Mouse (Mus musculus) neural tube, embryonic 14.5 days (tissue): ENCODE data around the gene Klhl12. TPM values are rescaled to one million over a fixed set of nuclear protein-coding genes. Genes with fewer than 3 reads are reported as not detected.
"Not testable (repeated sequence)": the region's sequence is repeated elsewhere in the genome, so short reads cannot be mapped to it uniquely, and the experiment has no call there.

Source experiments
- ATAC-seq: fragments of 200-750 bp; cut with Nextera tagmentation; 2 replicates; pipeline ENCODE4 v1.8.0; 2017; ENCODE audit warnings: low read depth, mild to moderate bottlenecking, moderate TSS enrichment, moderate library complexity
- H3K27ac ChIP-seq: fragments of 300-500 bp; sonication (generic); 2 replicates; pipeline ENCODE4 v1.5.1; 2014; ENCODE audit warnings: low read depth, mild to moderate bottlenecking, control low read depth, low read length, moderate library complexity, mixed read lengths
- H3K27me3 ChIP-seq: fragments of 300-500 bp; sonication (generic); 2 replicates; pipeline ENCODE4 v1.6.1; 2014; ENCODE audit warnings: low read length; ENCODE audit not compliant: control insufficient read depth, insufficient read depth
- H3K36me3 ChIP-seq: fragments of 300-500 bp; sonication (generic); 2 replicates; pipeline ENCODE4 v1.6.1; 2014; ENCODE audit warnings: low read length, mixed read lengths; ENCODE audit not compliant: control insufficient read depth, insufficient read depth
- H3K4me1 ChIP-seq: fragments of 300-500 bp; sonication (generic); 2 replicates; pipeline ENCODE4 v1.6.1; 2014; ENCODE audit warnings: low read length; ENCODE audit not compliant: control insufficient read depth, insufficient read depth
- H3K4me2 ChIP-seq: fragments of 300-500 bp; sonication (generic); 2 replicates; pipeline ENCODE4 v1.6.1; 2014; ENCODE audit warnings: mild to moderate bottlenecking, low read depth, low read length, control low read depth
- H3K4me3 ChIP-seq: fragments of 300-500 bp; sonication (generic); 2 replicates; pipeline ENCODE4 v1.5.1; 2014; ENCODE audit warnings: low read depth, low read length, control low read depth, mixed read lengths
- H3K9ac ChIP-seq: fragments of 300-500 bp; sonication (generic); replicated peaks from 2 replicates; pipeline ENCODE4 v1.6.1; 2014; ENCODE audit warnings: low read depth, mild to moderate bottlenecking, control low read depth, low read length, mixed read lengths
- H3K9me3 ChIP-seq: fragments of 300-500 bp; sonication (generic); 2 replicates; pipeline ENCODE4 v1.6.1; 2016; ENCODE audit warnings: low read length; ENCODE audit not compliant: control insufficient read depth
- WGBS: fragments of 180-500 bp; shearing (Covaris S2); extraction: QIAGEN DNeasy Blood & Tissue Kit; methylation state at CpG from one replicate; pipeline ENCODE4 v1.1.7; 2014; 5-methylcytosine and 5-hydroxymethylcytosine counted together
- polyA plus RNA-seq: library from polyadenylated mRNA; unstranded; fragments of >200 nt; fragmentation: Nextera tagmentation; extraction: Ambion mirVana; gene quantifications from 2 replicates; pipeline ENCODE4 v1.2.1, GENCODE M21; 2014

Klhl12 gene
- polyA plus RNA-seq, 1 experiment from 2014 or later, result 29.0 TPM

DNA sequence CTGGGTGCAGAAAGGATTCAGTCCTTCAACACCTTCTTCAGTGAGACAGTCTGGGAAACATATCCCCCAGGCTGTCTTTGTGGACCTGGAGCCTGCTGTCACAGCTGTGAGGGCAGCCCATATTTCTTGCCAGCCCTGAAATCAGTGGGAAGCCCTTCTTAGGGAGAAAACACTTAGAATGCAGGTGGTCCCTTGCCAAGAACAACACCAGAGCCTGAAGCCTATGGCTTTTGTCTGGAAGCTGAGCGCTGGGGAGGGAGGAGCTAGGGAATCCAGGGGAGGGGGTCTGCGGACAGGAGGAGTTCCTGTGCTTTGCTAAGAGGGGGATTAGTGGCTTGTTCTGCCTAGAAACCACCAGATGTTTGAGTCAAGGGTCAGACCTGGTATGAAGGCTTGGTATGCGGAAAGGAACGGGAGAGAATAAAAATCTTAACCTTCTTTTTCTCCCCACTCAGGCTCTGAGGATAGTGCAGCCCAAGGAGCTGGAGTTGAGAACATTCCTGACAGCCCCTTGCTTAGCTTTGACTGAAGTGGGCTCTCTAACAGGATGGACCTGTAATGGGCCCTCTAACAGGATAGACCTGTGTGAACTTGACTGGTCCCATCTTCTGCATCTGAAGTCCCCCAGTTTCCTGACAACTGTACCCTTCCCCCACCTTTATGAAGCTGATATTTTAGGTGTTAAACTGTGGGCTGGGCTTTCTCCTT, 61.3 kb downstream of the Klhl12 start:
- H3K9me3 ChIP-seq, result no peaks in the 10 kb centered on the region
- H3K4me1 ChIP-seq, result peaks cover 11% of the 10 kb centered on the region
- H3K4me3 ChIP-seq, result no peak overlapping the region
- no peak overlapping the region for H3K27ac ChIP-seq
- H3K9ac ChIP-seq, result no peak overlapping the region
- no peak for ATAC-seq
- 34% methylated on average over 4 of the region's 4 CpGs for WGBS
- no peak overlapping the region for H3K4me2 ChIP-seq
- no peaks in the 10 kb centered on the region for H3K36me3 ChIP-seq
- H3K27me3 ChIP-seq, result peaks cover 3% of the 10 kb centered on the region; the same call in 1 of the 2 replicates

DNA sequence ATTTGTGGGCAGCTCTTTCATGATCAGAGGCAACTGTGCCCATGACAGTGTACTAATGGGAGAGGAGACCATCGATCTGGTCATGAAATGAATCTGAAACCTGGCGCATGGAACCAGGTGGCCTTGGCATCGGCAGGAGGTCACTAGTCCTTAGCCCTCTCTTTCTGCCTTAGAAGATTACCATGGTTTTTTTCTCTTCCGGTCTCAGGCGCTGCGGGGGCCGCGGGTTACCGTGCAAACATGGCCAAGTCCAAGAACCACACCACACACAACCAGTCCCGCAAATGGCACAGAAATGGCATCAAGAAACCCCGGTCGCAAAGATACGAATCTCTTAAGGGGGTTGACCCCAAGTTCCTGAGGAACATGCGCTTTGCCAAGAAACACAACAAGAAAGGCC, 62.5 kb downstream of the Klhl12 start:
- not testable (repeated sequence) for H3K27me3 ChIP-seq, H3K4me2 ChIP-seq, ATAC-seq, H3K27ac ChIP-seq, H3K36me3 ChIP-seq, H3K9ac ChIP-seq, H3K4me3 ChIP-seq, H3K9me3 ChIP-seq
- peaks cover 11% of the 10 kb centered on the region for H3K4me1 ChIP-seq
- 94% methylated on average over 14 of the region's 14 CpGs for WGBS

DNA sequence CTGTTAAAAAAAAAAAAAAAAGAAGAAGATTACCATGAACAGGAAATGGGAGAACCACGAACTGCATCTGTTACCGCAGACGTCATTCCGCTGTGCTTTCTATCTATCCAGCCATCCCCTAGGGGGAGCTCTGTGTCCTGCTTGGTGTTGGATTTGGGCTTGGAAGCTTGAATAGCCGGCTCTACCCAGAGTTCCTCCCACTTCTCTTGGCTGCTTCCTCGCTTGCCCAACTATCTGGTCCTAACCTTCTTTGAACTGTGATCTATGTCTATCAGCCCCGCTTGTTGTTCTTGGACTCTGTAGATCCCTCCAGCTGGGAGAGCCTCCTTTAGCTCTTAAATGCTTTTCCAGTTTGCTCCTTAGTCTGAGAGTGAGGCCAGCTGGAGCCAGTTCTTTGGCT, 63.3 kb downstream of the Klhl12 start:
- Histone ChIP-seq H3K4me3 (no peak overlapping the region), H3K4me1 (peaks cover 7% of the 10 kb centered on the region; the same call in 1 of the 2 replicates), H3K4me2 (no peak overlapping the region), H3K27ac (no peak overlapping the region), H3K9me3 (no peaks in the 10 kb centered on the region), H3K27me3 (no peaks in the 10 kb centered on the region), H3K36me3 (no peaks in the 10 kb centered on the region), H3K9ac (no peak overlapping the region)
- no peak for ATAC-seq
- 16% methylated on average over 7 of the region's 7 CpGs for WGBS

DNA sequence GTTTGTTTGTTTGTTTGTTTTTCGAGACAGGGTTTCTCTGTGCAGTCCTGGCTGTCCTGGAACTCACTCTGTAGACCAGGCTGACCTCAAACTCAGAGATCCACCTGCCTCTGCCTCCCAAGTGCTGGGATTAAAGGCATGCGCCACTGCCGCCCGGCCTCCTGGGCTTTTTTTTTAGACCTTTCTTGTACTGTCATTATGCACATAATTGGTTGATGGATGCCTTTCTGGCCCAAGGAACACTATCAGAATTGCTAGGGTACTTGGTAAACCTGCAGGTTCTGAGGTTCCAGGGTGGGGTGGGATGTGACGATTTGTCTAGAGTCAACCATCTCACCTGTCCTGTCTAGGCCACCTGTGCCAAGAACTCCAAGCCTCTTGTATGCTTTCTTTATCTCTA, 63.9 kb downstream of the Klhl12 start:
- not testable (repeated sequence) for H3K9me3 ChIP-seq, H3K4me1 ChIP-seq, H3K27ac ChIP-seq, H3K36me3 ChIP-seq, ATAC-seq, H3K4me3 ChIP-seq, H3K27me3 ChIP-seq, H3K9ac ChIP-seq, H3K4me2 ChIP-seq
- 97% methylated on average over 5 of the region's 5 CpGs for WGBS

DNA sequence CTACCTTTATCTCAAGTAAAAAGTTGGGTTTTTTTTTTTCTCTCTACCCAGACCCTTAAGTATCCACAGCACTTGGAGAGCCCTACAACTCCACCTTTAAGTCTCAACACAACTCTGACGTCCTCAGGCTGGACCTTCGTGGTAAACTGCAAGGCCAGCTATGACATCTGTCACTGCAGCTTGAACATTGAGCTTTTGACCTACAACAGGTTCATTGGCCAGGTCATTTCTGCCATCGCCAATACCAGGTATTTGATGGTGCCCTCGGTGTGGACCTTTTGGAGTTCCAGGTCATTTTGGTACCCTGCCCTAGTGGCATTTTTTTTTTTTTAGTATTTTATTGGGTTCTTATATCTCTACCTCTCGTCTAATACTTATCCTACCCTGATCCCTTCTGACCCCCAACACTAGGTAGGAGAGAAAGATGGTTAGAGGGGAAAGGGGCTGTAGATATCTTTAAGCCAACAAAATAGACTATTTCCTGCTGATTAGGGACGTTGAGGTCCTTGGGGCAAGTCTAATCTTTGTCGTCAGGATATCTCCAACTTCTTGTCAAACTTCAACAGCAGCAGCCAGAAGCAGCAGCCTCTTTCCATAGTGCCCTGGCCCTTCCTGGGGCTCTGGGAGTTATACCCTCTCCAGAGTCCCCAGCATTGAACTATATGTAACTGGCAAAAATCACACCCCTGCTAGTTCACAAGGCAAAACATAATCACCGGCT, 64.8 kb downstream of the Klhl12 start:
- Histone ChIP-seq H3K36me3 (no peaks in the 10 kb centered on the region), H3K27ac (no peak overlapping the region), H3K9me3 (no peaks in the 10 kb centered on the region), H3K27me3 (no peaks in the 10 kb centered on the region), H3K4me3 (no peak overlapping the region), H3K9ac (no peak overlapping the region), H3K4me2 (no peak overlapping the region), H3K4me1 (peaks cover 7% of the 10 kb centered on the region; the same call in 1 of the 2 replicates)
- no peak for ATAC-seq
- 88% methylated on average over 8 of the region's 8 CpGs for WGBS

DNA sequence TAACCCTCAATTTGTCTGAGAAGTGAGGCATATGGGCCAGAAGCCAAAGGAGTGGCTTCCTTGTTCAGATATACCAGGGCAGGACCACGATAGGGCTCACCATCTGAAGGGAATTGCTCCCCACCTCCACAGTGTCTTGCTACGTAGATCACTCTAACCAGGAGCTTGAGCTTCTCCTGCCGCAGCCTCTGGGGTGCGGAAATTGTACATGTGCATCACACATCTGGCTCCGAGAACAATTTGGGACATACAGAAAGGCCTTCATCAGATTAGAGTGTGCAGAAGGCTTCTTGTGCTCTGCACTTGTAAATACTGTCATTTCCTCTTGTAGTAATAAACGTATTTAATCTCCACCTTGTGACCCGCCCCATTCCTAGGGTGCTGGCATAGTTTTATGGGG, 65.8 kb downstream of the Klhl12 start:
- Histone ChIP-seq H3K27ac (no peak overlapping the region), H3K4me1 (peaks cover 4% of the 10 kb centered on the region; the same call in 1 of the 2 replicates), H3K27me3 (no peaks in the 10 kb centered on the region), H3K9ac (no peak overlapping the region), H3K36me3 (no peaks in the 10 kb centered on the region), H3K4me3 (no peak overlapping the region), H3K9me3 (no peaks in the 10 kb centered on the region), H3K4me2 (no peak overlapping the region)
- ATAC-seq, result no peak
- 86% methylated on average over 7 of the region's 7 CpGs for WGBS

DNA sequence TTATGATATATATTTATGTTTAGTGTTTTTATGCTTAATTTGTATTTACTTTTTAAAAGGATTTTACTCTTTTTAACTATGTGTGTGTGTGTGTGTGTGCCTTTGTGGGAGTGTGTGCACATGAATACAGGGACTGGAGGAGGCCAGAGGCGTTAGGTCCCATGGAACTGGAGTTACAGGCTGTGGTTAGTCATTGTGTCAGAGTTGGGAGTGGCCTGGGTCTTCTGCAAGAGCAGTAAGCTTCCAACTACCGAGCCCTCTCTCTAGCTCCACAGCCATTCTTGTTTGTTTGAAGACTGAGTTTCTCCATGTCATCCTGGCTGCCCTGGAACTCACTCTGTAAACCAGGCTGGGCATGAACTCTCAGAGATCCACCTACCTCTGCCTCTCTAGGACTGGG, 67.0 kb downstream of the Klhl12 start:
- no peak for ATAC-seq
- no peaks in the 10 kb centered on the region for H3K9me3 ChIP-seq
- no peak overlapping the region for H3K4me3 ChIP-seq
- no peak overlapping the region for H3K9ac ChIP-seq
- H3K27ac ChIP-seq, result no peak overlapping the region
- WGBS, result 56% methylated on average over 2 of the region's 2 CpGs
- no peak overlapping the region for H3K4me2 ChIP-seq
- H3K4me1 ChIP-seq, result no peaks in the 10 kb centered on the region
- no peaks in the 10 kb centered on the region for H3K36me3 ChIP-seq
- H3K27me3 ChIP-seq, result no peaks in the 10 kb centered on the region

DNA sequence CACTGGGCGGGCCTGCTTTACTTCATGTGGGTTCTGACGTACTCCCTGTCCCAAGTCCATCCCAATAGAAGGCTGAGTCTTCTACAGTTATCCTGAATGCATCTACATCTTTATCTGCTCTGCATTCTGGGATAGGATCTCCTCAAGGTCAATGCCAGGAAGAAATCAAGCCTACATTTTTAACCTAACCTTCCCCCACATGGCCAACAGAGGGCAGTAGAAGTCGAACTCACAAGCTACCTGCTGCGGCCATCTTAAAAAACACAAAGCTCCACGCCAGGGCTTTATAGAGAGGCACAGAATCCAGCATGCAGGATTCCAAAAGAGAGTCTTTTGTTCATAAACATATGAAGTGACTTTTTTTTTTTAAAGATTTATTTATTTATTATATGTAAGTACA, 69.1 kb downstream of the Klhl12 start:
- WGBS, result 70% methylated on average over 5 of the region's 5 CpGs
- no peak overlapping the region for H3K9ac ChIP-seq
- no peaks in the 10 kb centered on the region for H3K9me3 ChIP-seq
- no peak overlapping the region for H3K27ac ChIP-seq
- no peaks in the 10 kb centered on the region for H3K4me1 ChIP-seq
- no peaks in the 10 kb centered on the region for H3K36me3 ChIP-seq
- no peak overlapping the region for H3K4me2 ChIP-seq
- H3K4me3 ChIP-seq, result no peak overlapping the region
- ATAC-seq, result no peak
- no peaks in the 10 kb centered on the region for H3K27me3 ChIP-seq

DNA sequence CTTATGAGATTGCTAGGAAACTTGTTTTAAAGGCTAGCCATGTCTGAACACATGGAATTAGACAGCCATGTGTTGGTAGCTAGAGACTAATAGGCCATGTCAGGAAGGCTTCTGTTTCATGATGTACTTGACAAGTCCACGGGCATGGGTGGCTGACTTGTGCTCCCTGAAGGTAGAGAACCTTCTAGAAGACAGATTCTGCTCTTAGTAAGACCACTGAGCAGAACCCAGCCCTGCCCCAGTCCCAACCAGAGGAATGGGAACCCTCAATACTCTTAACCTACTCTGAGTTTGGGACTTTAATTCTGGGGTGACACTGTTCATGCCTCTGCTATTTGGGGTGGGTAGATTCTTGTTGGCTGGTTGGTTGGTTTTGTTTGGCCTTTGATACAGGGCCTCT, 69.7 kb downstream of the Klhl12 start:
- no peak for ATAC-seq
- Histone ChIP-seq H3K36me3 (no peaks in the 10 kb centered on the region), H3K9me3 (no peaks in the 10 kb centered on the region)

More for the DNA sequence above, 69.7 kb downstream of the Klhl12 start:
- Histone ChIP-seq H3K4me1 (no peaks in the 10 kb centered on the region), H3K27me3 (no peaks in the 10 kb centered on the region), H3K27ac (no peak overlapping the region), H3K4me3 (no peak overlapping the region), H3K9ac (no peak overlapping the region), H3K4me2 (no peak overlapping the region)
- WGBS, result 76% methylated on average over 1 of the region's 1 CpGs
